Mouse (Mus musculus) lung, postnatal 14 days (tissue): ENCODE data around the gene Adam19.
"Not testable (repeated sequence)": the region's sequence is repeated elsewhere in the genome, so short reads cannot be mapped to it uniquely, and the experiment has no call there.

Source experiments
- DNase-seq: peaks from one replicate; pipeline ENCODE4 v3.0.0; 2021

The Adam19 gene

GRCm38 (mm10) chr11:46055896-46056769 lies at the start of gene Adam19:
Adam19 (plus strand) TSS chr11:46055992.
- peak; percentile 77 for DNase-seq

- peak; percentile 83 for DNase-seq
Observed at GRCm38 (mm10) chr11:46016061-46016460, 39.7 kb upstream of the Adam19 start.

- no peak for DNase-seq
Observed at GRCm38 (mm10) chr11:46020246-46020645, 35.5 kb upstream of the Adam19 start.

GRCm38 (mm10) chr11:46021850-46022249 lies 33.9 kb upstream of the Adam19 start:
- DNase-seq, result no peak

GRCm38 (mm10) chr11:46022983-46023382 lies 32.8 kb upstream of the Adam19 start:
- no peak for DNase-seq

GRCm38 (mm10) chr11:46025962-46026392 lies 29.8 kb upstream of the Adam19 start:
- DNase-seq, result peak; percentile 68

GRCm38 (mm10) chr11:46027952-46028814 lies 27.6 kb upstream of the Adam19 start:
- DNase-seq, result no peak

GRCm38 (mm10) chr11:46029485-46029884 lies 26.3 kb upstream of the Adam19 start:
- DNase-seq, result no peak

- no peak for DNase-seq
Observed at GRCm38 (mm10) chr11:46030026-46030425, 25.8 kb upstream of the Adam19 start.

- no peak for DNase-seq
Observed at GRCm38 (mm10) chr11:46031470-46031869, 24.3 kb upstream of the Adam19 start.

GRCm38 (mm10) chr11:46032956-46033355 lies 22.8 kb upstream of the Adam19 start:
- DNase-seq, result no peak

GRCm38 (mm10) chr11:46036374-46036773 lies 19.4 kb upstream of the Adam19 start:
- no peak for DNase-seq

- no peak for DNase-seq
Observed at GRCm38 (mm10) chr11:46038901-46039300, 16.9 kb upstream of the Adam19 start.

GRCm38 (mm10) chr11:46039335-46039734 lies 16.5 kb upstream of the Adam19 start:
- DNase-seq, result no peak

- no peak for DNase-seq
Observed at GRCm38 (mm10) chr11:46040841-46041556, 14.8 kb upstream of the Adam19 start.

GRCm38 (mm10) chr11:46041607-46042267 lies 14.1 kb upstream of the Adam19 start:
- no peak for DNase-seq

GRCm38 (mm10) chr11:46044781-46045180 lies 11.0 kb upstream of the Adam19 start:
- DNase-seq, result no peak

GRCm38 (mm10) chr11:46047264-46047663 lies 8.5 kb upstream of the Adam19 start:
- DNase-seq, result no peak

- peak; percentile 83 for DNase-seq
Observed at GRCm38 (mm10) chr11:46052105-46052659, 3.6 kb upstream of the Adam19 start, which contains the start of gene Gm12166. Gm12166 (minus strand) TSS chr11:46052321.

- DNase-seq, result not testable (repeated sequence)
Observed at GRCm38 (mm10) chr11:46053457-46053856, 2.3 kb upstream of the Adam19 start.

- DNase-seq, result no peak
Observed at GRCm38 (mm10) chr11:46054311-46054710, 1.5 kb upstream of the Adam19 start.
